Mouse (Mus musculus): ENCODE measurements around the gene Gsg1.

The Gsg1 gene

GRCm38 (mm10) chr6:135261124-135261523 is 7.0 kb upstream of the Gsg1 start:
- in situ Hi-C loops (cut with MboI): no loop called here

DNA sequence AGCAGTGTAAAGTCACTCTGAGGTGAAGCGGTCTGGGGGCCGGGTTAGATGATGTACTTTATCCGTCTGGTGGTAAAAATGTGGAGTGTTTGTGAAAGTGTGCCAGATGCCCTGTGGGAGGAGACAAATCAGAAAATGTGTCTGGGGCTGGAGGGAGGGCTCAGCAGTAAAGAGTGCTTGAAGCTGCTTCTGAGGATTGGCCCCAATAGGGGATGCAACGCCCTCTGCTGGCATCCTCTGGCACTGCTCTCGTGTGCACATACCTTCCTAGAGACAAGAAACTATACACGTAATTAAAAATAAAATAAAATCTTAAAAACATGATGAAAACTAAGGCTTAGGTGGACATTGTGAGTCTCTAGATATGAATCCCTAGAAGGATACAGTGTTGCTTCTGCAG is 6.3 kb upstream of the Gsg1 start:
- in situ Hi-C loops (cut with MboI): no loop called here

DNA sequence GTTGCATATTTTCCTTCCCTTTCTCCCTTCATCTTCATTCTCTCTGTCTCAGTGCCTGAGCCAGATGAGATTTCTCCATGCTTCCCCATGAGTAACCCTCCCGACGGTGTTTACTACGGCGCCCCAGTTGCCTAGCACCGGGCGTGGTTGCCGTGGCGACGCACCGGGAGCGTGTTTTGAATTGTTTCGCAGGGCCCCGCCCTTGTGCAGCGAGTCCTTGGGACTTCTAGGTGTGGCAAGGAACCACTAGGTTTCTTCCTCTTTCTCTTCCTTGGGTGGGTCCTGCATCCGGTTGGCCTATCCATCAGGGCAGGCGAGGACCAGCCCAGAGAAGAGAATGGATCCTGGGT is 1.4 kb downstream of the Gsg1 start:
- in situ Hi-C loops (cut with MboI): no loop called here

GRCm38 (mm10) chr6:135251849-135252727 is 2.1 kb downstream of the Gsg1 start:
- in situ Hi-C loops (cut with MboI): no loop called here

DNA sequence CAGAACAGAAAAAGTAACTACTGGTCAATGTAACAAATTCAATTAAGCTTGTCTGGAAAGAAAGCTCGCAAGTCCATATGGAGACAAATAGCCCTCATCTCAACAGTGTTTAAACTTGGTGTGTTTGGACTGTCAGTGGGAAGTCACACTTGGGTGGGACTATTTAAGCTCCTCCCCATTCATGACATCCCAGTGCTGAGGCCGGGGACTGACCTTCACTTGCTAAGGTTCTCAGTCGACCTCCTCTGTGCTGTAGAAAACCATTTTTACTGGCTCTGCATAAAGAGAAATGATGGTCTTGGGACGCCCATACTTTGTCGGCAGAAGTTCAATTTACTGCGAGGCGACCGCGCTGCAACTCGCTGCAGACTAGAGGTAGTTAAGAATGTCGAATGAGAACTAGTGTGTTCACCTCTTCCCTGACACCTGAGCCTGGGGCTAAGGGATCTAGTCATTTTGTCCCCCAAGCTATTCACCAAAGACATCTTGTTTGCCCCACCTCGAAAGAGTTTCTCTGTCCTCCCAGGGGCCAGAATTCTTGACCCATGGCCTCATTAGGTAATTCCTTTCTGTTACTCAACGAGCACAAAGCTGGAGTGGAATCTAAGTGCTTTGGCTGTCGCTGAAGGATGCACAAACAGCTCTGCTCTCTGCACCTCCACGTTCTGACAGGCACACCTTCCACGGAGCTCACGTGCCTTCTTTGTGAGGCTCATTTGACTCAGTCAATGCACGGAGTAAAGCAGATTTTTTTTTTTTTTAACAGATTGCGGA is 3.0 kb downstream of the Gsg1 start:
- in situ Hi-C loops (cut with MboI): no loop called here

- in situ Hi-C loops (cut with MboI): loop anchor here (5.0 kb wide), 1 partner anchor 127 kb away; no protein-coding TSS in a partner anchor
These were observed 4.2 kb downstream of the Gsg1 start for GRCm38 (mm10) chr6:135249846-135250531.

DNA sequence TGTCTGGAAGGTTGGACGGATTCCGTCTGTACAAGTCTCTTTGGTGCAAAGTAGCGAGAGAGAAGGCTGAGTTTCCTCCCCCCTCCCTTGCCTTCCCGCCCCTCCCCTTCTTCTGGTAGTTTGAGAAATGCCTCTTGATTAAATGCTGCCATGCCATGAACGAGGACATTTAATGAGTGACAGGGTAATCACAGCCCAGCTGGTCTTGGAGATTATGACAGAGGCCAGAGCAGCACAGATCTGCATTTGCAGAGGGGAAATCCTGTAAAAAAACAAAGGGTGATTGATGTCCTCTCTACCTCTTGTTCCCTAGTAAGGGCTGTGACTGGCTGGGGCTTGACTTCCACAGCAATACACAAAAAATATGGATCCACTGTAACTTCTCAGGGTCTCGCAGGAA is 6.3 kb downstream of the Gsg1 start:
- in situ Hi-C loops (cut with MboI): loop anchor here (5.0 kb wide), 1 partner anchor 129 kb away; no protein-coding TSS in a partner anchor

DNA sequence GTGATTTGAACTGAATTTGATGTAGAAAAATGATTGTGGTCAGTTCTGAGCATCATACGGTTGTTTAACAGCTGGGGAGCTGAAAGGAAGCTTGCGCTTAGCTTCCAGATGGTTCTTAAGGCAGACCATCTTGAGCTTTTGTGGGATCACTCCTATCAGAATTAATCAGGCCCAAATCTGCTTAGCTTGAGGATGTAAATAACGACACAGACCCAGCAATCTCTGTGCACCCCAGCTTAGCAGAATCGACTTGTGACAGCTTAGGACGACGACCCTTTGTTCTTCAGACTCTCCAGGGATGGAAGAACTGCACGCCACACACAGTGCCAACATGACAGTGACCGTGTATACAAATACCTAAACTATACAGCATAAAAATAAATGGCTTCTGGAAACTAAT is 8.6 kb downstream of the Gsg1 start:
- in situ Hi-C loops (cut with MboI): loop anchor here (5.0 kb wide), 1 partner anchor 132 kb away; no protein-coding TSS in a partner anchor

GRCm38 (mm10) chr6:135240361-135240760 is 13.8 kb downstream of the Gsg1 start:
- in situ Hi-C loops (cut with MboI): no loop called here

DNA sequence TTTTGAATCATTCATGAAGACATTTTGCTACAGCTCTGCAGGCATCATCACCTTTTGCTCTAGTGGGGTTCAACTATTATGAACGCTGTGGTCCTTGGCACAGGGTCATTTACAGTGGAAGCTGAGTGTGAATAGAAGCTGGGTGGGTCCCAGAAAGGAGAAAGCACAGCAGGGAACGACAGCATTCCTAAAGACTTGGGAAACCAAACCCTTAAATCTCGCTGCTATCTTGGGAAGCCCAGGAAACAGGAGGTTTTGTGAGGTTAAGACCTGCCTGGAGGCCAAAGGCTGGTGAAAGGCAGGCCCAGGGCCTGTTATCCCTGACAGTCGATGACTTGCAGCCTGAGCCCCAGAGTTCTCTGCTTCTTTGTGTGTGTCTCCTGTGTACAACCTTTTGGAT is 15.9 kb downstream of the Gsg1 start:
- in situ Hi-C loops (cut with MboI): no loop called here

- in situ Hi-C loops (cut with MboI): no loop called here
These were observed 16.8 kb downstream of the Gsg1 start for GRCm38 (mm10) chr6:135237326-135237725.

DNA sequence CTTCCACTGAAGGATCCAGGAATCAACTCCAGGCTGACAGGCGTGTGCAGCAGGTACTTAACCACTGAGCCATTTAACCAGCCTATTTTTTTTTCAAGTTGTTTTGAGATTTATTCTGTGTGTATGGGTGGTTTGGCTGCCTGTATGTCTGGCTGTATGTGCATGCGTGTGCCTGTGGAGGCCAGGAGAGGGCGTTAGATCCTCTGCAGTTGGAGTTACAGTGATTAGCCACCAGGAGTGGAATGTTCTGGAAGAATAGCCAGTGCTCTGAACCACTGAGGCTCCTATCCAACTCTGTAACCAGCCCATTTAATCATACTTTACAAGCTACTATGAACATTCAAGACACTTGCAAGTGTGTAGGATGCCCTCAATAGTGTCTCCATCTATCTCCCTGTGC is 17.6 kb downstream of the Gsg1 start:
- in situ Hi-C loops (cut with MboI): no loop called here

GRCm38 (mm10) chr6:135235742-135236141 is 18.4 kb downstream of the Gsg1 start:
- in situ Hi-C loops (cut with MboI): no loop called here

DNA sequence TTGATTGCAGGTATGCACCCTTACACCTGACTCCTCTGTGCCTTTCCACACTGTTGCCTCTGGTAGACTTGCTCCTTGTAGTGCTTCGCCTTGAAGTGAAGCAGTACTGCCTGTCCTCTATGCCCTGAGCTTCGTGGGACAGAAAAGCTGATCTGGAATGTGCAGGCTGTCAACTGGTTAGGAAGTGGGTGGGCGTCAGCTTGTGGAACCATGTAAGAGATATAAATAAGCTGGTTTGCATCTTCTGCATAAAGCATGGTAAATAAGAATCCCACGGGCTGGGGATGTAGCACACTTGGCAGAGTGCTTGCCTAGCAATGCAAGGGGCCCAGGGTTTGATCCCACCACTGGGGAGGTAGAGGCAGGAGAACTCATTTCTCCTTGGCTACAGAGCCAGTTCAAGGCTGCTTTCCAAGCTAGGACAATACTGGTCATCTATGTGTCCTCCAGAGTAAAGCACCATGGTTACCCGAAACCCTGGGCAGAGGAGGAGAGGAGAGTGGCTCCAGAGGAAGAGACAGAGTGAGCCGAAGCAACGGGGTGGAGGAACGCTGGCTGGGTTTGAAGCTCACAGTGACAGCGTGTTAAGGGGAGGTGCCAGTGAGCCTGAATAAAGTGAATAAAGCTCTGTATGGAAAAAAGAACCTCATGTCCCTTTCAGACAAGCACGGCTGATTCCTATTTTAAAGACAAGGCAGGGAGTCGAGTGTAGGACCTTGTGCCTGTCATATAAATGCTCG is 21.5 kb downstream of the Gsg1 start:
- in situ Hi-C loops (cut with MboI): no loop called here

DNA sequence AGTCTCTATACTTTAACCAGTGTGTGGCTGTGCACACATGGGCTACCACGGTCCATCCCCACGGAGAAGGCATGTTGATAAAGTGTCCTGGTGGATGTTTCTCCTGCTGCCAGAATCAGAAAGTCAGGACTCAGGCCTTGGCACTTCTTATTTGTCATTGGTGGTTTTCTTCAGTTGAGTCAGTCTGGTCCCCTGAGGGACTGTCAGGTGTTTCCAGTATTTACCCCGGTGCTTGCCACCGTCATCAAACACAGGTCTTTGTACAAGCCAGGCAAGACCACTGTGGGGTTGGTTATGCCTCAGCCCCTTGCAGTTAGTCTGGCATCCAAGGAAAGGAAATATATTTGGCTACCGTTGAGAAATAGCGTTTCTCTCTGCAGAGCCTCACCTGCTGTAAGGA is 23.6 kb downstream of the Gsg1 start:
- in situ Hi-C loops (cut with MboI): no loop called here

DNA sequence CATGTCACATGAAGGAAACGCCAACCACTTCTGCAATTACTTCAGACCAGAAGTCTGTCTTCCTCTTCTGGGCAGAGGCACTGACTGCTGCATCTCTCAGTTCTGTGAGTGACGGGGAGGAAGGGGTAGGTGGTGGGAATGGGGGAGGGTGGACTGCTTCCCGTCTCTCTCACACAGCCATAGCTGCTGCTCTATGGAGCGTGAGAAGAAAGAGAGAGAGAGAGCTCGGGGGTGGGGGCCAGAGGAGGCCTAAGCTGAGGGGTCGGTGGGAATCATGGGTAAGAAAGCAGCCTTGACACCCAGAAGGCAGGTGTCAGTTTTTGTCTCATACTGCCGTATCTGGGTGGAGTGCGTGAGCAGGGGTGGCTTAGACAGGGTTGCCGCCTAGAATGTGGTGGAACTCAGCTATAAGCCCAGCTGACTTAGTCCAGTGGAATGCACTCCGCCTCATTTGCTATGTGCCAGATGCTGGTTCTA is 25.6 kb downstream of the Gsg1 start:
- in situ Hi-C loops (cut with MboI): no loop called here

DNA sequence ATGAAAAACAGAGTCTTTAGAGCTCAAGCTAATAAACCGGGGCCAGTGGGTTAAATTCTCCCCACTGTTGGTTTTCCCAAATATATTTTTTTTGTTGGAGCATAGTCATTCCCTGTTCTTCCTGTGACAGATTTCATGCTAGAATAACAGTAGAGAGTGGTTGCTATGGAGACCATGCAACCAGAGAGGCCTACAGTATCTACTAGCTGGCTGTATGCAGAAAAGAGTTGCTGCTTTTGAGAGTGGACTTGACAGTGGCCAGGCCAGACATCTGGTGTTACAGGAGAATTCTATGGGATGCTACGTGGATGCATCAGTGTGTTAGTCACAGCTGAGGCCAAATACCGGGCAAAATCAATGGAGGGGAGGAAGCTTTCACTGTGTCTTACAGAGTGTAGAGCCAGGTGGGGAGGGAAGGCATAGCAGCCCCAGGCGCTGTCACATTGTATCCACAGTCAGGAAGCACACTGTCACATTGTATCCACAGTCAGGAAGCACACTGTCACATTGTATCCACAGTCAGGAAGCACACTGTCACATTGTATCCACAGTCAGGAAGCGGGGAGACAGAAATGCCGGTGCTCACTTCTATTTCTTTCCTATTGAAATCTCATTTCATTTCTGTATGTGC is 30.2 kb downstream of the Gsg1 start:
- in situ Hi-C loops (cut with MboI): no loop called here

- in situ Hi-C loops (cut with MboI): no loop called here
These were observed 34.2 kb downstream of the Gsg1 start for GRCm38 (mm10) chr6:135219916-135220315.

DNA sequence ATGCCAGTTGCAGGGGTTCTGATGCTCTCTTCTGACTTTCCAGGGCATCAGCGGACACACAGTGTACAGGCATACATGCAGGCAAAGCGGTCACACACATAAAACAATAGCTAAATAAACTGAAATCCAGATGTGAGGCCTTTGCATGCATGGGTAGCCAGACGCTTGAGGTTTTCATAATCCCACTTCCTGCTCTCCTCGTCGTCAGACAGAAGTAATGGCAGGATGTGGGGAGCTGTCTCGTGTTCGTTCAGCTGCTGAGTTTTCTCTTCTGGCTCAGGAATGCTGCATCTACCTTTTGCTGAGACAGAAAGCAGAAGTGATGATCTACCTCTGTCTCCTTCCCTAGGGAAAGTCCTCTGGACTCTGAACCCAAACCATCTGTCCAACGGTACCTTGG is 35.8 kb downstream of the Gsg1 start:
- in situ Hi-C loops (cut with MboI): no loop called here

- in situ Hi-C loops (cut with MboI): no loop called here
These were observed 41.5 kb downstream of the Gsg1 start for GRCm38 (mm10) chr6:135212666-135213065.

DNA sequence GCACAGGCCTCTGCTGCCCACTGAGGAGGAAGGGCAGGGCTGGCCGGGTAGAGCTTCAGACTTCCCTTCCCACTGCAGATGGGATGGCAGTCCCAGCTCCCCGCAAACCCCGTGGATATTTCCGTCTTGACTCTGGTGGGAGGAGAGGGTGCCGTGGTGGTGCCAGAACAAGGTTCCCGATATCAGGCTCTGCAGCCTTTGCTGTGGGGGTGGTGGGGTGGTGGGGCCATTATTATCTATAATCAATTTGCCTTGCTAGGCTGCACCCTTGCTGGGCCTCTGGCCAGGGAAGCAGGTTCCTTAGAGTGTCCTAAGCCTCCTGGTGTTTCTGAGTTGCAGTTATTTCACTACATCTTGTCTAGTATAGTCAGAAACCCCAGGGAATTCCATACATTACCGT is 43.0 kb downstream of the Gsg1 start:
- in situ Hi-C loops (cut with MboI): no loop called here

Data from mature B cell (primary cell).